Mouse (Mus musculus): ENCODE measurements around the gene Crygb. TPM values are rescaled to one million over a fixed set of nuclear protein-coding genes. Genes with fewer than 3 reads are reported as not detected.

Crygb gene
- polyA plus RNA-seq, 1 experiment from 2014 or later, result not detected

Other genes with a start within 250 kb of the Crygb start
- 9.2 TPM in 2 replicates for gene Plekhm3, start 125.5 kb downstream of the Crygb start, polyA plus RNA-seq (2016; fragmentation: Nextera tagmentation; extraction: Ambion mirVana)
- 0.40 and 0.65 TPM in 2 replicates for gene Akr1cl, start 49.5 kb downstream of the Crygb start, polyA plus RNA-seq (2016; fragmentation: Nextera tagmentation; extraction: Ambion mirVana)
- gene Cryge, start 31.1 kb downstream of the Crygb start, polyA plus RNA-seq (2016; fragmentation: Nextera tagmentation; extraction: Ambion mirVana), result 0.50 and 0.93 TPM in 2 replicates
- not detected in 2 replicates for gene Crygd, start 18.8 kb downstream of the Crygb start, polyA plus RNA-seq (2016; fragmentation: Nextera tagmentation; extraction: Ambion mirVana)
- gene Crygc, start 8.6 kb downstream of the Crygb start, polyA plus RNA-seq (2016; fragmentation: Nextera tagmentation; extraction: Ambion mirVana), result not detected in 2 replicates
- not detected in 2 replicates for gene Cryga, start 21.1 kb upstream of the Crygb start, polyA plus RNA-seq (2016; fragmentation: Nextera tagmentation; extraction: Ambion mirVana)
- not detected in 2 replicates for gene Gm28845, start 37.3 kb upstream of the Crygb start, polyA plus RNA-seq (2016; fragmentation: Nextera tagmentation; extraction: Ambion mirVana)
- 0.50 and 0.56 TPM in 2 replicates for gene D630023F18Rik, start 40.9 kb upstream of the Crygb start, polyA plus RNA-seq (2016; fragmentation: Nextera tagmentation; extraction: Ambion mirVana)
- 228 and 231 TPM in 2 replicates for gene Idh1, start 104.2 kb upstream of the Crygb start, polyA plus RNA-seq (2016; fragmentation: Nextera tagmentation; extraction: Ambion mirVana)
- 13.5 and 13.7 TPM in 2 replicates for gene Pikfyve, start 104.4 kb upstream of the Crygb start, polyA plus RNA-seq (2016; fragmentation: Nextera tagmentation; extraction: Ambion mirVana)
- gene Pth2r, start 199.8 kb upstream of the Crygb start, polyA plus RNA-seq (2016; fragmentation: Nextera tagmentation; extraction: Ambion mirVana), result 0.10 and 0.25 TPM in 2 replicates

Measured in embryonic facial prominence, embryonic 10.5 days (tissue).